Mouse (Mus musculus): ENCODE measurements at regions not wholly inside any gene's neighbourhood (a gene's known extent, or its start where the extent isn't known, plus 50 kb on each side); places are given as distances from the start of the nearest gene placed in this dataset.
"Not testable (repeated sequence)": the region's sequence is repeated elsewhere in the genome, so short reads cannot be mapped to it uniquely, and the experiment has no call there.

DNA sequence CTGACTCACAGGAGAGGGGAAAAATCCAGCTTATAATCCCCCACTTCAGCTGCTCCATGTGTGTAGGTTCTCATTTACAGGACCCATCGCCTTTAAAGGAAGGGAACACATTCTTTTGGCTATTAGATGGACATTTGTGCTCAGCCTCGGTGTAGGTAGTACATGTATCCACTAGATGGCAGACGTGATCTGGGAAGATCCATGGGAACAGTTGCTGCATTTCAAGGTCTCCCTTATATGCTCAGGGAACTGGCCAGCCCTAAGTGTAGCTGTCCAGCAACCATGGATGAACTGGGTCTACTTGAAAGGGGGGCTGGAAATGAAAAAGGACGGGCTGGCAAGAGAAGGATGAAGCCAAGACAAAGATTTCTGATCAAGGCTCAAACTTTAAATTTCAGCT is 124.0 kb downstream of the Akain1 start:
- Histone ChIP-seq H3K4me1 (ENCODE audit: insufficient read depth, low read length) (no peaks in the 10 kb centered on the region), H3K4me2 (ENCODE audit: low read depth, low read length, poor library complexity, severe bottlenecking) (no peak overlapping the region), H3K9ac (replicated peaks; ENCODE audit: low read length, poor library complexity, severe bottlenecking) (no peak overlapping the region), H3K9me3 (ENCODE audit: low read length) (no peaks in the 10 kb centered on the region), H3K27me3 (ENCODE audit: insufficient read depth, low read length) (no peaks in the 10 kb centered on the region), H3K4me3 (ENCODE audit: low read depth, low read length) (no peak overlapping the region), H3K27ac (ENCODE audit: low read depth, low read length) (no peak overlapping the region), H3K36me3 (ENCODE audit: insufficient read depth, low read length) (no peaks in the 10 kb centered on the region)
- DNase-seq (ENCODE audit: low spot score) (peak; percentile 90), ATAC-seq (ENCODE audit: low FRiP score) (peak; percentile 83)
- WGBS = 13% methylated on average over 4 of the region's 4 CpGs
- peak; percentile 97 for TF ChIP-seq CTCF (IDR thresholded peaks at IDR 0.05)

DNA sequence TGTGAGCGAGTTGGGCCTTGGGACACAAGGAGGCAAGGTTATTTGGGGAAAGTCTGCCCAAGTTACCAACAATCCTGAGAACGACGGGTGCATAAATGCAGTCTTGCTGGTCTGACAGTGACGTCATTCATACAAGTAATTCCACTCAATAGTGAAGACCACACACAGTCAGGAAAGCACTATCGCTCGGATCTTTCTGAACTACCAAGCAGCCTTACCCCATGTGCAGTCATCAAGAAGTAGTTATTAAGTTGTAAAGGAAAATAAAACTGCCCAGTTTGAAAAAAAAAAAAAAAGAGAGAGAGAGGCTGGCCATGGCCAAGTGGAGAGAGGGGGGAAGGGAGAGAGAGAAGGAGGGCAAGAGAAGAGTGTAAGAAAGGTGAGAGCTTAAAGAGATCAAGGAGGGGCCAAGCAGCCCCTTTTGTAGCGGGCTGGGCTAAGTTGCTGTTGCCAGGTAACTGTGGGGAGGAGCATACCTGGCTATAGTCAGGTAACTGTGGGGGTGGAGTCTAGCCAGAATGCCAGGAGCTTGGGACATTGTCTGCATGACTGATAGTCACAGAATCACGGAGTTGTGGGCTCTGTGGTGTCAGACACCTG is 132.0 kb downstream of the Akain1 start:
- not testable (repeated sequence) for H3K27ac ChIP-seq (ENCODE audit: low read depth, low read length); H3K27me3 ChIP-seq (ENCODE audit: insufficient read depth, low read length); DNase-seq (ENCODE audit: low spot score); H3K36me3 ChIP-seq (ENCODE audit: insufficient read depth, low read length); ATAC-seq (ENCODE audit: low FRiP score); H3K9ac ChIP-seq (replicated peaks; ENCODE audit: low read length, poor library complexity, severe bottlenecking); H3K9me3 ChIP-seq (ENCODE audit: low read length); H3K4me3 ChIP-seq (ENCODE audit: low read depth, low read length); H3K4me2 ChIP-seq (ENCODE audit: low read depth, low read length, poor library complexity, severe bottlenecking); H3K4me1 ChIP-seq (ENCODE audit: insufficient read depth, low read length)
- 69% methylated on average over 8 of the region's 8 CpGs for WGBS

DNA sequence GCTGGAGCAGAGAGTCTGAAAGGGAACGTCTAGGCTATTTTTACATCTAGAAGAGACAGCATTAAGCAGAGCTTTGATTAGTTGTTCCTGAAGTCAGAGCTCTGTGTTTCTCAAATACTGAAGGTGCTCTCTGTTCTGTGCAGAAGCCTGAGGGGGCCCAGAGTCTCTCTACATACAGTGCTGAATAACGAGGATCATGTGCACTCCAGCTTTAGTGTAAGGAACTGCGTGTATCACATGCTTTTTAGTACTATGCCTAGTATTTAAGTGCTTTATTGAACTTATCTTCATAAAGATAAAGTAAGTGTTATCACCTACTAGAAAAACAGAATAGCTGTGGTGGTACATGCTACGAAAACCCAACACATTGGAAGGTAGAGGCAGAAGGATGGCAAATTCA is 151.4 kb downstream of the Akain1 start:
- DNase-seq (ENCODE audit: low spot score) = no peak
- no peaks in the 10 kb centered on the region for H3K4me1 ChIP-seq (ENCODE audit: insufficient read depth, low read length)
- no peak overlapping the region for H3K4me3 ChIP-seq (ENCODE audit: low read depth, low read length)
- WGBS = 70% methylated on average over 4 of the region's 4 CpGs
- H3K9ac ChIP-seq (replicated peaks; ENCODE audit: low read length, poor library complexity, severe bottlenecking) = no peak overlapping the region
- no peaks in the 10 kb centered on the region for H3K9me3 ChIP-seq (ENCODE audit: low read length)
- H3K4me2 ChIP-seq (ENCODE audit: low read depth, low read length, poor library complexity, severe bottlenecking) = no peak overlapping the region
- TF ChIP-seq CTCF (IDR thresholded peaks at IDR 0.05) = no peak
- H3K27me3 ChIP-seq (ENCODE audit: insufficient read depth, low read length) = no peaks in the 10 kb centered on the region
- no peak overlapping the region for H3K27ac ChIP-seq (ENCODE audit: low read depth, low read length)
- H3K36me3 ChIP-seq (ENCODE audit: insufficient read depth, low read length) = no peaks in the 10 kb centered on the region
- no peak for ATAC-seq (ENCODE audit: low FRiP score)

DNA sequence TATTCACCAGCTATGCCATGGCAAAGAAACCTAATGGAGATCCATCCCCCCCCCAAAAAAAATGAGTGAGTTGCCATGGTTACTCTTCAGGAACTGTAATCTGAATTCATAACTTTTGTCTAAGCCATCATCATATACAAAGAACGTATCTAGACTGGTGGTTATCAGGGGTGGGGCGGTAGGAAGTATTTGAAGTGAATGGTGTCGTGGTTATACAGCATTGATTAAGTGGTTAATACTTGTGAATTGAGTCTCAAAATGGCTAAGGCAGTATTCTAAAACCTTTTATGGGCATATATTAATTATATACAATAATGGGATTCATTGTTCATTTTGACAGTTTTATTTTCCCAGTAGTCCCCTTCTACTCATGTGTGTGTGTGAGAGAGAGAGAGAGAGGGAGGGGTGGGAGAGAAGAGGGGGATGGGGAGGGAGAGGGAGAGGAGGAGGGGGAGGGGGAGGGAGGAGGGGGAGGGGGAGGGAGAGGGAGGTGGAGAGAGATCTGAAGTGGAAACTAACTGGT is 158.7 kb downstream of the Akain1 start:
- Histone ChIP-seq H3K4me3 (ENCODE audit: low read depth, low read length) (no peak overlapping the region), H3K4me2 (ENCODE audit: low read depth, low read length, poor library complexity, severe bottlenecking) (no peak overlapping the region), H3K36me3 (ENCODE audit: insufficient read depth, low read length) (no peaks in the 10 kb centered on the region), H3K27me3 (ENCODE audit: insufficient read depth, low read length) (no peaks in the 10 kb centered on the region), H3K9ac (replicated peaks; ENCODE audit: low read length, poor library complexity, severe bottlenecking) (no peak overlapping the region), H3K4me1 (ENCODE audit: insufficient read depth, low read length) (no peaks in the 10 kb centered on the region), H3K27ac (ENCODE audit: low read depth, low read length) (no peak overlapping the region), H3K9me3 (ENCODE audit: low read length) (no peaks in the 10 kb centered on the region)
- DNase-seq (ENCODE audit: low spot score) (no peak), ATAC-seq (ENCODE audit: low FRiP score) (no peak)
- 79% methylated on average over 3 of the region's 3 CpGs for WGBS
- TF ChIP-seq CTCF (IDR thresholded peaks at IDR 0.05) = no peak

GRCm38 (mm10) chr17:69598461-69598860 is 159.3 kb downstream of the Akain1 start:
- WGBS = 94% methylated on average over 5 of the region's 5 CpGs
- H3K4me1 ChIP-seq (ENCODE audit: insufficient read depth, low read length) = no peaks in the 10 kb centered on the region
- ATAC-seq (ENCODE audit: low FRiP score) (no peak), DNase-seq (ENCODE audit: low spot score) (no peak)
- H3K4me2 ChIP-seq (ENCODE audit: low read depth, low read length, poor library complexity, severe bottlenecking) = no peak overlapping the region
- no peak overlapping the region for H3K27ac ChIP-seq (ENCODE audit: low read depth, low read length)
- H3K27me3 ChIP-seq (ENCODE audit: insufficient read depth, low read length) = no peaks in the 10 kb centered on the region
- no peaks in the 10 kb centered on the region for H3K9me3 ChIP-seq (ENCODE audit: low read length)
- H3K36me3 ChIP-seq (ENCODE audit: insufficient read depth, low read length) = no peaks in the 10 kb centered on the region
- TF ChIP-seq CTCF (IDR thresholded peaks at IDR 0.05) = no peak
- H3K4me3 ChIP-seq (ENCODE audit: low read depth, low read length) = no peak overlapping the region
- no peak overlapping the region for H3K9ac ChIP-seq (replicated peaks; ENCODE audit: low read length, poor library complexity, severe bottlenecking)

DNA sequence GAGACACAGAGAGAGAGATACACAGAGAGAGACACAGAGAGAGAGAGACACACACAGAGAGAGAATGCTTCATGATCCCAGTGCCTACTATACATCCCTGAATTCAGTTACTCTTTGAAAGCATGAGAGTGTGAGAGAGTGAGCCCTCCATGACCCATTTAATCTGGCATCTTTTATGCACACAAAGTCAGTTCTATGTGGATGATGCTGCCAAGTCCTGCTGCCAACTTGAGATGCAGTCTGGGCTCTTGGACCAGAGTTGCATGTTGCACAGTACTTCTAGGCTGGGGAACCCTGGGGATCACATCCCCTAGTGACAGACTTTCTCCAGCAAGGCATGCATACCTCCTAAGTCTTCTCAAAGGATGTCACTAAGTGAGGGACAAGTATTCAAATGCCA is 164.5 kb downstream of the Akain1 start:
- ATAC-seq (ENCODE audit: low FRiP score) = no peak
- H3K36me3 ChIP-seq (ENCODE audit: insufficient read depth, low read length) = no peaks in the 10 kb centered on the region
- H3K4me3 ChIP-seq (ENCODE audit: low read depth, low read length) = no peak overlapping the region
- DNase-seq (ENCODE audit: low spot score) = no peak
- H3K4me2 ChIP-seq (ENCODE audit: low read depth, low read length, poor library complexity, severe bottlenecking) = no peak overlapping the region
- H3K9me3 ChIP-seq (ENCODE audit: low read length) = no peaks in the 10 kb centered on the region
- TF ChIP-seq CTCF (IDR thresholded peaks at IDR 0.05) = no peak
- no peak overlapping the region for H3K27ac ChIP-seq (ENCODE audit: low read depth, low read length)
- H3K4me1 ChIP-seq (ENCODE audit: insufficient read depth, low read length) = no peaks in the 10 kb centered on the region
- H3K9ac ChIP-seq (replicated peaks; ENCODE audit: low read length, poor library complexity, severe bottlenecking) = no peak overlapping the region
- no peaks in the 10 kb centered on the region for H3K27me3 ChIP-seq (ENCODE audit: insufficient read depth, low read length)

Data from midbrain, postnatal 0 days (tissue).